Mouse (Mus musculus): Measurements from ENCODE around the gene Ilkap.

- no peak for TF ChIP-seq CTCF (IDR thresholded peaks at IDR 0.05; ENCODE audit: borderline replicate concordance, extremely low read depth, insufficient read depth, insufficient read length)
- no peak for TF ChIP-seq POLR2A (IDR thresholded peaks at IDR 0.05; ENCODE audit: borderline replicate concordance, extremely low read depth, insufficient read depth, insufficient read length, poor library complexity, severe bottlenecking)
Observed at GRCm38 (mm10) chr1:91429212-91429611, 30.6 kb upstream of the Ilkap start.

Data from brain, embryonic 14.5 days (tissue).